Mouse (Mus musculus) hindbrain, embryonic 10.5 days (tissue): Measurements from ENCODE around the gene Stard5. TPM values are rescaled to one million over a fixed set of nuclear protein-coding genes. Genes with fewer than 3 reads are reported as not detected.

Source experiments
- DNase-seq: peaks from one replicate; pipeline ENCODE4 v3.0.0-alpha.2; 2017; ENCODE audit warnings: low spot score
- H3K27ac ChIP-seq: fragments of 300-500 bp; sonication (generic); 2 replicates; pipeline ENCODE4 v1.5.1; 2016; ENCODE audit warnings: mild to moderate bottlenecking, moderate library complexity
- H3K27me3 ChIP-seq: fragments of 300-500 bp; sonication (generic); 2 replicates; pipeline ENCODE4 v1.6.1; 2016; ENCODE audit warnings: mild to moderate bottlenecking; ENCODE audit not compliant: poor library complexity, insufficient read depth, severe bottlenecking
- H3K36me3 ChIP-seq: fragments of 300-500 bp; sonication (generic); 2 replicates; pipeline ENCODE4 v1.6.1; 2016; ENCODE audit warnings: mild to moderate bottlenecking, moderate library complexity
- H3K4me1 ChIP-seq: fragments of 300-500 bp; sonication (generic); replicated peaks from 2 replicates; pipeline ENCODE4 v1.6.1; 2016; ENCODE audit warnings: mild to moderate bottlenecking
- H3K4me3 ChIP-seq: fragments of 300-500 bp; sonication (generic); 2 replicates; pipeline ENCODE4 v1.5.1; 2016; ENCODE audit warnings: mild to moderate bottlenecking, moderate library complexity
- H3K9me3 ChIP-seq: fragments of 300-500 bp; sonication (generic); 2 replicates; pipeline ENCODE4 v1.6.1; 2016; ENCODE audit warnings: mild to moderate bottlenecking, moderate library complexity
- WGBS: fragments of 180-500 bp; shearing (Covaris S2); methylation state at CpG from one replicate; pipeline ENCODE4 v1.1.7; 2016; 5-methylcytosine and 5-hydroxymethylcytosine counted together
- polyA plus RNA-seq: library from polyadenylated mRNA; unstranded; fragments of >200 nt; fragmentation: Nextera tagmentation; extraction: Ambion mirVana; gene quantifications from 2 replicates; pipeline ENCODE4 v1.2.1, GENCODE M21; 2016

The Stard5 gene
- polyA plus RNA-seq, 1 experiment from 2014 or later = 14.2 TPM

- H3K36me3 ChIP-seq = no peaks in the 10 kb centered on the region
- whole genome bisulfite sequencing = 29% methylated on average over 6 of the region's 6 CpGs
- peak; percentile 40 for DNase-seq
- H3K9me3 ChIP-seq = no peaks in the 10 kb centered on the region
- H3K27ac ChIP-seq = no peak overlapping the region
- H3K4me3 ChIP-seq = no peak overlapping the region
- H3K4me1 ChIP-seq = no peaks in the 10 kb centered on the region
- H3K27me3 ChIP-seq = no peaks in the 10 kb centered on the region
These were observed 63.9 kb downstream of the Stard5 start for GRCm38 (mm10) chr7:83695449-83696212.

- 84% methylated on average over 6 of the region's 6 CpGs for WGBS
- H3K27me3 ChIP-seq = no peaks in the 10 kb centered on the region
- DNase-seq = no peak
- H3K4me1 ChIP-seq = peaks cover 8% of the 10 kb centered on the region; the same call in 1 of the 2 replicates
- H3K27ac ChIP-seq = no peak overlapping the region
- H3K36me3 ChIP-seq = no peaks in the 10 kb centered on the region
- H3K4me3 ChIP-seq = no peak overlapping the region
- no peaks in the 10 kb centered on the region for H3K9me3 ChIP-seq
These were observed 67.4 kb downstream of the Stard5 start for GRCm38 (mm10) chr7:83699066-83699745.

Other genes with a start within 250 kb of the Stard5 start
- gene Tmc3, start 47.0 kb upstream of the Stard5 start, polyA plus RNA-seq = 0.67 and 0.80 TPM in 2 replicates
- gene Il16, start 113.8 kb downstream of the Stard5 start, polyA plus RNA-seq = 1.1 TPM in 2 replicates
- gene Cfap161, start 162.9 kb downstream of the Stard5 start, polyA plus RNA-seq = 0.24 and 1.5 TPM in 2 replicates